Mouse (Mus musculus) lung, postnatal 0 days (tissue): Measurements from ENCODE around the gene Omt2b. TPM values are rescaled to one million over a fixed set of nuclear protein-coding genes. Genes with fewer than 3 reads are reported as not detected.
"Not testable (repeated sequence)": the region's sequence is repeated elsewhere in the genome, so short reads cannot be mapped to it uniquely, and the experiment has no call there.

Experiments used
- ATAC-seq: fragments of 200-750 bp; cut with Nextera tagmentation; 2 replicates; pipeline ENCODE4 v1.8.0; 2017; ENCODE audit warnings: moderate library complexity
- DNase-seq: peaks from one replicate; pipeline ENCODE4 v3.0.0-alpha.2; 2016; ENCODE audit warnings: low spot score
- H3K27ac ChIP-seq: fragments of 300-500 bp; sonication (generic); 2 replicates; pipeline ENCODE4 v1.5.1; 2014; ENCODE audit warnings: antibody characterized with exemption, mild to moderate bottlenecking, low read length, mixed read lengths
- H3K27me3 ChIP-seq: fragments of 300-500 bp; sonication (generic); replicated peaks from 2 replicates; pipeline ENCODE4 v1.6.1; 2014; ENCODE audit warnings: low read length, mixed read lengths; ENCODE audit not compliant: insufficient read depth
- H3K36me3 ChIP-seq: fragments of 300-500 bp; sonication (generic); 2 replicates; pipeline ENCODE4 v1.6.1; 2014; ENCODE audit warnings: low read length, mixed read lengths; ENCODE audit not compliant: insufficient read depth
- H3K4me1 ChIP-seq: fragments of 300-500 bp; sonication (generic); 2 replicates; pipeline ENCODE4 v1.6.1; 2014; ENCODE audit warnings: antibody characterized with exemption, low read depth, low read length, mixed read lengths; ENCODE audit not compliant: insufficient read depth
- H3K4me2 ChIP-seq: fragments of 300-500 bp; sonication (generic); replicated peaks from 2 replicates; pipeline ENCODE4 v1.6.1; 2014; ENCODE audit warnings: low read depth, mild to moderate bottlenecking, low read length, moderate library complexity, mixed read lengths
- H3K4me3 ChIP-seq: fragments of 300-500 bp; sonication (generic); 2 replicates; pipeline ENCODE4 v1.5.1; 2014; ENCODE audit warnings: low read depth, low read length
- H3K9ac ChIP-seq: fragments of 300-500 bp; sonication (generic); replicated peaks from 2 replicates; pipeline ENCODE4 v1.6.1; 2014; ENCODE audit warnings: low read depth, mild to moderate bottlenecking
- H3K9me3 ChIP-seq: fragments of 300-500 bp; sonication (generic); 2 replicates; pipeline ENCODE4 v1.6.1; 2016; ENCODE audit warnings: low read length, mixed read lengths
- WGBS: fragments of 180-500 bp; shearing (Covaris S2); extraction: QIAGEN DNeasy Blood & Tissue Kit; methylation state at CpG from one replicate; pipeline ENCODE4 v1.1.7; 2014; 5-methylcytosine and 5-hydroxymethylcytosine counted together
- polyA plus RNA-seq: library from polyadenylated mRNA; unstranded; fragments of >200 nt; fragmentation: Nextera tagmentation; extraction: Ambion mirVana; gene quantifications from 2 replicates; pipeline ENCODE4 v1.2.1, GENCODE M21; 2015

Gene Omt2b
- polyA plus RNA-seq = not detected in 2 replicates

GRCm38 (mm10) chr9:78327289-78327688, at the start of gene Omt2b:
Gene Omt2b, plus strand, starts transcription at chr9:78327589.
- not testable (repeated sequence) for H3K36me3 ChIP-seq, H3K27ac ChIP-seq, H3K4me2 ChIP-seq, H3K27me3 ChIP-seq, H3K4me1 ChIP-seq, H3K9me3 ChIP-seq, ATAC-seq, DNase-seq, H3K9ac ChIP-seq, H3K4me3 ChIP-seq
- 75% methylated on average over 1 of the region's 1 CpGs for WGBS

GRCm38 (mm10) chr9:78282002-78282711, 45.2 kb upstream of the Omt2b start:
- ATAC-seq (peak; percentile 53; the same call in 1 of the 2 replicates), DNase-seq (peak; percentile 23)
- H3K4me1 ChIP-seq, H3K9me3 ChIP-seq, H3K36me3 ChIP-seq, H3K4me3 ChIP-seq, H3K4me2 ChIP-seq, H3K27me3 ChIP-seq, H3K27ac ChIP-seq, H3K9ac ChIP-seq: not testable (repeated sequence)
- 57% methylated on average over 4 of the region's 4 CpGs for WGBS

GRCm38 (mm10) chr9:78289063-78289462, 38.3 kb upstream of the Omt2b start:
- WGBS = 22% methylated on average over 1 of the region's 1 CpGs
- not testable (repeated sequence) for DNase-seq, H3K27ac ChIP-seq, H3K4me1 ChIP-seq, H3K27me3 ChIP-seq, H3K36me3 ChIP-seq, H3K9me3 ChIP-seq, H3K9ac ChIP-seq, ATAC-seq, H3K4me2 ChIP-seq, H3K4me3 ChIP-seq

- H3K27ac ChIP-seq, H3K36me3 ChIP-seq, H3K9me3 ChIP-seq, H3K4me2 ChIP-seq, H3K27me3 ChIP-seq, H3K4me3 ChIP-seq, H3K9ac ChIP-seq, H3K4me1 ChIP-seq: not testable (repeated sequence)
- 67% methylated on average over 3 of the region's 3 CpGs for WGBS
- DNase-seq (peak; percentile 13), ATAC-seq (peak; percentile 79)
These were observed 37.7 kb upstream of the Omt2b start, which contains the start of gene Gm10639 for GRCm38 (mm10) chr9:78289723-78290122. Gene Gm10639, plus strand, starts transcription at chr9:78289923.

- not testable (repeated sequence) for H3K27ac ChIP-seq, H3K9ac ChIP-seq, ATAC-seq, H3K4me2 ChIP-seq, H3K4me1 ChIP-seq, H3K4me3 ChIP-seq, H3K27me3 ChIP-seq, H3K9me3 ChIP-seq, H3K36me3 ChIP-seq, DNase-seq
- 54% methylated on average over 8 of the region's 8 CpGs for WGBS
These were observed 34.9 kb upstream of the Omt2b start for GRCm38 (mm10) chr9:78292462-78292861.

GRCm38 (mm10) chr9:78293683-78294082, 33.7 kb upstream of the Omt2b start:
- H3K27me3 ChIP-seq, DNase-seq, H3K4me2 ChIP-seq, H3K9me3 ChIP-seq, H3K36me3 ChIP-seq, H3K27ac ChIP-seq, H3K9ac ChIP-seq, ATAC-seq, H3K4me1 ChIP-seq, H3K4me3 ChIP-seq: not testable (repeated sequence)
- 56% methylated on average over 1 of the region's 1 CpGs for WGBS

GRCm38 (mm10) chr9:78294781-78295180, 32.6 kb upstream of the Omt2b start:
- not testable (repeated sequence) for H3K27me3 ChIP-seq, H3K9ac ChIP-seq, ATAC-seq, DNase-seq, H3K9me3 ChIP-seq, H3K4me2 ChIP-seq, H3K4me3 ChIP-seq, H3K27ac ChIP-seq, H3K4me1 ChIP-seq, H3K36me3 ChIP-seq
- WGBS = 73% methylated on average over 4 of the region's 7 CpGs
